Mouse (Mus musculus) CD4-positive, CD25-positive, alpha-beta regulatory T cell, adult 4 months (primary cell): ENCODE data around the gene Olfr1045. TPM values are rescaled to one million over a fixed set of nuclear protein-coding genes. Genes with fewer than 3 reads are reported as not detected.
"Not testable (repeated sequence)": the region's sequence is repeated elsewhere in the genome, so short reads cannot be mapped to it uniquely, and the experiment has no call there.

Experiments
- ATAC-seq: one replicate; pipeline ENCODE4 v1.8.0; 2017
- polyA plus RNA-seq, 2 experiments: library from polyadenylated mRNA; unstranded; fragments of 100-300 nt; shearing (Covaris generic); gene quantifications; one replicate each; pipeline ENCODE4 v1.2.1; 2017

The Olfr1045 gene
- not detected for polyA plus RNA-seq

- no peak for ATAC-seq
Measured at GRCm38 (mm10) chr2:86202909-86203308, at the start of gene Olfr1045. TSS of gene Olfr1045 (minus strand) at chr2:86203009.

DNA sequence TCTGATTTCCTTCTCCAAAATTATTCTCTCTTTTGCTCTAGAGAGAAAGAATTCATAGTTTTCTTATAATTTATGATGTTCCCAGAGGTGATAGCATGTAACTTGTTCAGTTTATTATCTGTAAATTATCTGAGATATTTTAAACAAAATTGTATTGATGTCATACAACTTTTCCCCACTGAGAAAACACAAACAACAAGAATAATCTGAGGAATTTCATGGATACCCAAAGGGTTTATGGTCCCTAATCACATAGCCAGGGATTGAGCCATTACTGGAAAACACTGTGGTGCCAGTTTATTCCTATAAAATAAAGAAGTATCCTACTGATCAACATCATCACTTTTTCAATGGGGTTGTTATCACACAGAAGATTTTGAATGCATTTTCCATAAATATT is 37.4 kb upstream of the Olfr1045 start, which contains the start of gene Olfr1048:
Gene Olfr1048, minus strand, starts transcription at position 101 of the 400 bp plus-strand sequence.
- ATAC-seq = no peak

DNA sequence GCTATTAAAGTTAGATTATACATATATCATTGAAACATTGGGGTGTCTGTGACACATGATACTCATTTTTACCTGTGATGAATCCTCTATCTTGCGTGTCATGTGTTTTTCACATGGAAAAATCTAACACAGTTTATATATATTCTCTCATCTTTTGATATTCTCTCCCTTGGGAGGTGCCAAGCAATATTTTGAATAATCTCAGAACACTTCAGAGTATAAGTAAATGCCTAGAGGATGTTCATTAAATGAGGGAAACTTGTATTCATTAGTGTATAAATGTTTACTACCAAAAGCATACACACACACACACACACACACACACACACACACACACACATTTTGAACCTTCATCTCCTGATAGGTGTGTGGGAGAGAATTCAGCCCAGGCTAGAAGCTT is 28.5 kb upstream of the Olfr1045 start, which contains the start of gene Olfr1047:
Gene Olfr1047, minus strand, starts transcription at position 101 of the 400 bp plus-strand sequence.
- no peak for ATAC-seq

DNA sequence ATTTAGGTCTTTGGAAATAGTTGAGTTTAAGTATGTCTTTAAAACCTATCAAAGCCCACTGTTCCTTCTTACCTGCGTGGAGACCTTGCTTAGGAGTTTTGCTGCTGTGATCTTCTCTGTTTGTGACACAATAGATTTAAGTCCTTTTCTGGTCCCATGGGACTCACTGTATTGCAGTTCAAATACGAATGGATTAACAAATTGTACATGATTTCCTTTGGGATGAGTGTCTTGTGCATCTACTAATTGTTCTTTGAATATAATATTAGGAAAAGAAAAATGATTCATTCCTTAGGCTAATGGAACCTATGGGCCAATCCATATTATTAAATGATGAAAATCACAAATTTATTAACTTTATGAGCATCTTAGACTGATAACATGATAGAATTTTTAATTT is 16.4 kb upstream of the Olfr1045 start, which contains the start of gene Olfr1046:
Gene Olfr1046, minus strand, starts transcription at position 101 of the 400 bp plus-strand sequence.
- no peak for ATAC-seq

GRCm38 (mm10) chr2:86195863-86196262 is 6.9 kb downstream of the Olfr1045 start:
- no peak for ATAC-seq

- ATAC-seq = no peak
Measured at GRCm38 (mm10) chr2:86185583-86185982, 17.2 kb downstream of the Olfr1045 start, which contains the start of gene Olfr52. TSS of gene Olfr52 (minus strand) at chr2:86185683.

DNA sequence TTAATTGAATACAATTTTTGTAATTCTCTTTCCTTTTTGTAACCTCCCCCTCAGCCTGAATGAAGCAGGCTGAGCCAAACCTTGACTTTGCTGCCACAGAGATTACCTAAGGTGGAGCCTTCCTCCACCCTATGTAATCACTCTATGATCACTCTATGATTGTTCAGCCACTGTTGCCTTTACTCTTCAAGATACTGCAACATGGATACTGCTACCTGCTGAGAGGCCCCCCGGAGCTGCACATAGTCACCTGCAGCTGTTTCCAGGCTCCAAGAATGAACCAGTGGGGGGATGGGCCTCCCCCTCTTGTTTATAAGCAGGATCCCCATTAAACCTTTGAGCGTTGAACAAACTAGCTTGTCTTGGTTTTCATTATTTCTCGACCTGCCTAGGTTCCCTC is 22.9 kb downstream of the Olfr1045 start:
- no peak for ATAC-seq

DNA sequence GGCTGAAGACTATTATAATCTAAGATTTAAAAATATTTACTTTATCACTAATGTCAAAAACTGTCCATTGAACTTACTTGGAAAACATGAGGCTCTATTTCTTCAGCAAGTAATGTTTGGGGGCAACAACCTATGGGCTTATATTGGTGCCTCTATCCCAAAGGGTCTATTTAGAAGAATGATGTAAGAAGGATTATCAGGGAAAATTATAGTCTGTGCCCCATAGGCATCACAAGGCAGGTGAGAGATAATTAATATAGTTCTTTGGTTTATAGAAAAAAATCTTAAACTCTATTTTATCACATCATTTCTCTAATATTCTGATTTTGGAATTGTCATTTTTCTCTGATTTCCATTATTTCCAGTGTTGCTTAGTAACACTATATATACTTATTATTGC is 25.1 kb downstream of the Olfr1045 start, which contains the start of gene Olfr1044:
Gene Olfr1044, minus strand, starts transcription at position 101 of the 400 bp plus-strand sequence.
- no peak for ATAC-seq

- not testable (repeated sequence) for ATAC-seq
Measured at GRCm38 (mm10) chr2:86175422-86175821, 27.4 kb downstream of the Olfr1045 start.

GRCm38 (mm10) chr2:86167422-86167821 is 35.4 kb downstream of the Olfr1045 start, which contains the start of gene Olfr1043:
TSS of gene Olfr1043 (minus strand) at chr2:86167522.
- no peak for ATAC-seq

DNA sequence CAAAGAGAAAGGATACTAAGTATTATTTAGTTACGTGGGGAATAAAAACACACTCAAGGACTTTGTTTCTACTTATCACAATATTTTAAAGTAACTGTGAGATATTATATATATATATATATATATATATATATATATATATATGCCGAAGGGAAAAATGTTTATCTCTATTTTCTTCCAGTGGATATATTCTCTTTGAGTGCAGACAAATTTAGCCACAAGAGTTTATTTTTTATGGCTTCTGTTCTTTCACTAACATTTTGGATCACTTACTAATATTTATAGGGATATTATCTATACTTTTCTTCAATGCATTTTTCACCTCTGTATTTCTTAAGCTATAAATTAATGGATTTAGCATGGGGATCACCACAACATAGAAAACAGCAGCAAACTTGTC is 41.1 kb downstream of the Olfr1045 start, which contains the start of gene Olfr1042:
Gene Olfr1042, minus strand, starts transcription at position 101 of the 400 bp plus-strand sequence.
- ATAC-seq = no peak

- ATAC-seq = no peak
Measured at GRCm38 (mm10) chr2:86146632-86147031, 56.2 kb downstream of the Olfr1045 start, which contains the start of gene Olfr1040. TSS of gene Olfr1040 (minus strand) at chr2:86146732.

Other genes starting within 250 kb of the Olfr1045 start
- gene Olfr1029, start 229.1 kb downstream of the Olfr1045 start, polyA plus RNA-seq = not detected
- not detected for gene Olfr1030, start 223.7 kb downstream of the Olfr1045 start, polyA plus RNA-seq
- not detected for gene Olfr1031, start 212.7 kb downstream of the Olfr1045 start, polyA plus RNA-seq
- gene Olfr1032, start 197.5 kb downstream of the Olfr1045 start, polyA plus RNA-seq = not detected
- not detected for gene Olfr1033, start 182.4 kb downstream of the Olfr1045 start, polyA plus RNA-seq
- not detected for gene Olfr1034, start 157.1 kb downstream of the Olfr1045 start, polyA plus RNA-seq
- not detected for gene Olfr1036, start 129.0 kb downstream of the Olfr1045 start, polyA plus RNA-seq
- not detected for gene Olfr1037, start 115.6 kb downstream of the Olfr1045 start, polyA plus RNA-seq
- not detected for gene Olfr1039, start 67.1 kb downstream of the Olfr1045 start, polyA plus RNA-seq
- gene Olfr1040, start 56.3 kb downstream of the Olfr1045 start, polyA plus RNA-seq = not detected
- gene Olfr1042, start 41.2 kb downstream of the Olfr1045 start, polyA plus RNA-seq = not detected
- gene Olfr1043, start 35.5 kb downstream of the Olfr1045 start, polyA plus RNA-seq = not detected
- gene Olfr1044, start 25.2 kb downstream of the Olfr1045 start, polyA plus RNA-seq = not detected
- not detected for gene Olfr52, start 17.3 kb downstream of the Olfr1045 start, polyA plus RNA-seq
- not detected for gene Olfr1046, start 16.3 kb upstream of the Olfr1045 start, polyA plus RNA-seq
- gene Olfr1047, start 28.4 kb upstream of the Olfr1045 start, polyA plus RNA-seq = not detected
- not detected for gene Olfr1048, start 37.3 kb upstream of the Olfr1045 start, polyA plus RNA-seq
- not detected for gene Olfr1049, start 55.3 kb upstream of the Olfr1045 start, polyA plus RNA-seq
- gene Olfr1051, start 76.1 kb upstream of the Olfr1045 start, polyA plus RNA-seq = not detected
- under 1 TPM in 1 of 2 experiments, not detected in 1; 0.48 TPM for gene Olfr1052, start 89.4 kb upstream of the Olfr1045 start, polyA plus RNA-seq
- gene Olfr1053, start 112.3 kb upstream of the Olfr1045 start, polyA plus RNA-seq = not detected
- gene Olfr1054, start 132.4 kb upstream of the Olfr1045 start, polyA plus RNA-seq = not detected
- gene Olfr1055, start 147.3 kb upstream of the Olfr1045 start, polyA plus RNA-seq = not detected
- gene Olfr1056, start 159.5 kb upstream of the Olfr1045 start, polyA plus RNA-seq = not detected
- gene Olfr1057, start 175.4 kb upstream of the Olfr1045 start, polyA plus RNA-seq = not detected
- not detected for gene Olfr1058, start 185.6 kb upstream of the Olfr1045 start, polyA plus RNA-seq
- gene Olfr1061, start 211.0 kb upstream of the Olfr1045 start, polyA plus RNA-seq = not detected
- not detected for gene Olfr1062, start 223.7 kb upstream of the Olfr1045 start, polyA plus RNA-seq
- not detected for gene Olfr1065, start 247.6 kb upstream of the Olfr1045 start, polyA plus RNA-seq